9 mouse cellular contexts compared by ENCODE assay signal in the genomic region with DNA sequence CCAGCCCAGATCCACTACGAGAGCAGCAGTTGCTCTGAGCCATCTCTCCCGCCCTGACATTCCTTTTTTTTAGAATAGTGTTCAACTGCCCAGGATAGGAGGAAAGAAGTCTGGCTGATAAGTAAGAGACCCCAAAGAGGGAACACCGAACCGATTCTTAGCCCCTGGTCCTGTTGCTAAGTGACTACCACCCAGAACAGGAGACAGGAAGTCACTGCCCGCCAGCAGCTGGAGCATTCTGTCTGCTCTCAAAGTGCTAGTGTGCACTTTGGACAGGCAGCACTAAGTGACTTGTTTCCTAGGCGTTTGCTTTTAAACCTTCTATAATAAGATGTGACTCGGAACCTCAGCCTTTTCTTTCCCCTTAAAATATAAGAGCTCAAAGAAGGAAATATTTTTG. TPM values are rescaled to one million over a fixed set of nuclear protein-coding genes. Genes with fewer than 3 reads are reported as not detected.
DNase-seq lines count a peak whose midpoint lies in the region; ATAC-seq and TF ChIP-seq lines count a peak whose summit lies in the region.
"Had no signal": no experiment of that assay in that cellular context is flagged by ENCODE, and none has a peak within 500 bp of the region (broad histone marks: within the 10 kb centered on the region; RNA-seq: fewer than 3 reads in every experiment).

No protein-coding gene starts in this region.

- peak overlapping the region; percentile 70; the same call in 1 of the 2 replicates for H3K27ac ChIP-seq in heart, embryonic 11.5 days (ENCODE audit: low read depth, low read length)
- H3K27ac ChIP-seq in midbrain, embryonic 12.5 days (replicated peaks): peak overlapping the region; percentile 15; the same call in 1 of the 2 replicates
- H3K27ac ChIP-seq in midbrain, embryonic 10.5 days (replicated peaks): no peak overlapping the region
- H3K27ac ChIP-seq in hindbrain, postnatal 0 days: peak overlapping the region; percentile 42
- H3K27ac ChIP-seq in limb, embryonic 14.5 days (replicated peaks; ENCODE audit: low read depth, low read length): peak overlapping the region; percentile 73

- no peaks in the 10 kb centered on the region for H3K9me3 ChIP-seq in heart, embryonic 11.5 days (replicated peaks; ENCODE audit: control insufficient read depth, low read length)
- H3K9me3 ChIP-seq in midbrain, embryonic 12.5 days: no peaks in the 10 kb centered on the region
- no peaks in the 10 kb centered on the region for H3K9me3 ChIP-seq in midbrain, embryonic 10.5 days (replicated peaks)
- no peaks in the 10 kb centered on the region for H3K9me3 ChIP-seq in hindbrain, postnatal 0 days (ENCODE audit: low read length)
- H3K9me3 ChIP-seq in limb, embryonic 14.5 days (ENCODE audit: control insufficient read depth, low read length): no peaks in the 10 kb centered on the region

- H3K36me3 ChIP-seq in heart, embryonic 11.5 days (ENCODE audit: control insufficient read depth, insufficient read depth, low read length): peaks cover 6% of the 10 kb centered on the region; the same call in 1 of the 2 replicates
- peaks cover 43% of the 10 kb centered on the region for H3K36me3 ChIP-seq in midbrain, embryonic 12.5 days
- H3K36me3 ChIP-seq in midbrain, embryonic 10.5 days: peaks cover 51% of the 10 kb centered on the region
- H3K36me3 ChIP-seq in hindbrain, postnatal 0 days (ENCODE audit: insufficient read depth, low read length): peaks cover 11% of the 10 kb centered on the region; the same call in 1 of the 2 replicates
- H3K36me3 ChIP-seq in limb, embryonic 14.5 days (ENCODE audit: control insufficient read depth, insufficient read depth, low read length): peaks cover 27% of the 10 kb centered on the region

- TF ChIP-seq CTCF in hindbrain, postnatal 0 days (IDR thresholded peaks at IDR 0.05; ENCODE audit: low read depth): no peak

- H3K4me2 ChIP-seq in heart, embryonic 11.5 days: no peak overlapping the region
- H3K4me2 ChIP-seq in midbrain, embryonic 12.5 days (replicated peaks): no peak overlapping the region
- H3K4me2 ChIP-seq in hindbrain, postnatal 0 days (ENCODE audit: low read depth, low read length): no peak overlapping the region
- H3K4me2 ChIP-seq in limb, embryonic 14.5 days (replicated peaks; ENCODE audit: low read depth, low read length, severe bottlenecking): peak overlapping the region; percentile 14; the same call in 1 of the 2 replicates

- peaks cover 14% of the 10 kb centered on the region for H3K4me1 ChIP-seq in heart, embryonic 11.5 days (ENCODE audit: control insufficient read depth, insufficient read depth, low read length)
- peaks cover 6% of the 10 kb centered on the region for H3K4me1 ChIP-seq in midbrain, embryonic 12.5 days
- H3K4me1 ChIP-seq in midbrain, embryonic 10.5 days: peaks cover 13% of the 10 kb centered on the region
- H3K4me1 ChIP-seq in hindbrain, postnatal 0 days (ENCODE audit: insufficient read depth, low read length): 0 out of 2 replicates have a peak, but pooled peaks cover 6% of the 10 kb centered on the region
- H3K4me1 ChIP-seq in limb, embryonic 14.5 days (ENCODE audit: control insufficient read depth, insufficient read depth, low read length): peaks cover 26% of the 10 kb centered on the region

- H3K27me3 ChIP-seq in heart, embryonic 11.5 days (ENCODE audit: control insufficient read depth, insufficient read depth, low read length): no peaks in the 10 kb centered on the region
- H3K27me3 ChIP-seq in midbrain, embryonic 12.5 days: no peaks in the 10 kb centered on the region
- no peaks in the 10 kb centered on the region for H3K27me3 ChIP-seq in midbrain, embryonic 10.5 days (ENCODE audit: low read depth, poor library complexity, severe bottlenecking)
- H3K27me3 ChIP-seq in hindbrain, postnatal 0 days (ENCODE audit: insufficient read depth, low read length): no peaks in the 10 kb centered on the region
- no peaks in the 10 kb centered on the region for H3K27me3 ChIP-seq in limb, embryonic 14.5 days (ENCODE audit: control insufficient read depth, insufficient read depth, low read length)

- intact Hi-C loops in heart, postnatal 36 days (cut with DNase I): no loop called here

- no peak overlapping the region for H3K9ac ChIP-seq in heart, embryonic 11.5 days (ENCODE audit: low read depth, low read length)
- no peak overlapping the region for H3K9ac ChIP-seq in midbrain, embryonic 12.5 days (replicated peaks)
- no peak overlapping the region for H3K9ac ChIP-seq in hindbrain, postnatal 0 days (replicated peaks; ENCODE audit: low read length)
- H3K9ac ChIP-seq in limb, embryonic 14.5 days (ENCODE audit: low read depth, low read length, severe bottlenecking): no peak overlapping the region

- no peak for ATAC-seq in heart, embryonic 11.5 days (replicated peaks; ENCODE audit: insufficient number of reproducible peaks, low FRiP score, low TSS enrichment)
- ATAC-seq in midbrain, embryonic 12.5 days (ENCODE audit: low FRiP score, low read depth): no peak
- ATAC-seq in hindbrain, postnatal 0 days: peak; percentile 15; the same call in 1 of the 2 replicates
- ATAC-seq in limb, embryonic 14.5 days (ENCODE audit: low FRiP score, low read depth): 0 out of 2 replicates have a peak, but pooled peaks have one; percentile 23

- 40% methylated on average over 7 of the region's 7 CpGs for WGBS in heart, embryonic 11.5 days (ENCODE audit: insufficient replicate concordance)
- WGBS in midbrain, embryonic 12.5 days: 82% methylated on average over 7 of the region's 7 CpGs
- 87% methylated on average over 7 of the region's 7 CpGs for WGBS in midbrain, embryonic 10.5 days
- 45% methylated on average over 7 of the region's 7 CpGs for WGBS in hindbrain, postnatal 0 days
- WGBS in limb, embryonic 14.5 days: 36% methylated on average over 7 of the region's 7 CpGs

- TF ChIP-seq POLR2A in limb, embryonic 14.5 days (IDR thresholded peaks at IDR 0.05; ENCODE audit: borderline replicate concordance, extremely low read depth, insufficient read depth, insufficient read length): no peak

- no peak overlapping the region for H3K4me3 ChIP-seq in heart, embryonic 11.5 days (ENCODE audit: low read depth, low read length)
- no peak overlapping the region for H3K4me3 ChIP-seq in midbrain, embryonic 12.5 days
- H3K4me3 ChIP-seq in midbrain, embryonic 10.5 days: no peak overlapping the region
- no peak overlapping the region for H3K4me3 ChIP-seq in hindbrain, postnatal 0 days (ENCODE audit: low read length)
- no peak overlapping the region for H3K4me3 ChIP-seq in limb, embryonic 14.5 days (replicated peaks; ENCODE audit: low read length)

- DNase-seq in heart, postnatal 36 days: no peak
- DNase-seq in midbrain, embryonic 10.5 days (ENCODE audit: low spot score): no peak
- DNase-seq in hindbrain, postnatal 0 days (ENCODE audit: low spot score): peak; percentile 35
- DNase-seq in limb, embryonic 14.5 days (ENCODE audit: low spot score): no peak
- no peak for DNase-seq in cerebellum, postnatal 4 days (ENCODE audit: low spot score in 2 of 2)
- no peak for DNase-seq in frontal cortex, postnatal 14 days (ENCODE audit: low spot score in 2 of 2)
- DNase-seq: gastrocnemius, postnatal 36 days had no signal

RNA-seq across cellular contexts. Expression of gene Itgae, which starts 5.0 kb away (rescaled TPM):
- 0.31 and 0.34 TPM in 2 replicates for polyA plus RNA-seq in heart, embryonic 11.5 days (2014; fragmentation: Nextera tagmentation; extraction: Ambion mirVana)
- under 1 TPM in 1 of 2 experiments, not detected in 1; 0.14 TPM for total RNA-seq in heart, postnatal 36 days (2021)
- 0.39 and 0.42 TPM in 2 replicates for polyA plus RNA-seq in midbrain, embryonic 12.5 days (2016; fragmentation: Nextera tagmentation; extraction: Ambion mirVana)
- 0.39 and 0.60 TPM in 2 replicates for polyA plus RNA-seq in midbrain, embryonic 10.5 days (2016; fragmentation: Nextera tagmentation; extraction: Ambion mirVana)
- total RNA-seq in hindbrain, postnatal 0 days (2014; rRNA removed): 0.16 and 0.18 TPM in 2 replicates
- polyA plus RNA-seq in hindbrain, postnatal 0 days (2015; fragmentation: Nextera tagmentation; extraction: Ambion mirVana): 0.14 and 0.31 TPM in 2 replicates
- 0.12 and 0.15 TPM in 2 replicates for polyA plus RNA-seq in limb, embryonic 14.5 days (2012; rRNA removed)
- 0.35 and 0.37 TPM in 2 replicates for polyA plus RNA-seq in limb, embryonic 14.5 days (2014; fragmentation: Nextera tagmentation; extraction: Ambion mirVana)

RNA-seq across cellular contexts. Expression of gene Ncbp3, which starts 37.8 kb away (rescaled TPM):
- 9.6 and 10.3 TPM in 2 replicates for polyA plus RNA-seq in heart, embryonic 11.5 days (2014; fragmentation: Nextera tagmentation; extraction: Ambion mirVana)
- total RNA-seq in heart, postnatal 36 days (2021): 1 to 10 TPM; 5.8 to 6.3 TPM
- polyA plus RNA-seq in midbrain, embryonic 12.5 days (2016; fragmentation: Nextera tagmentation; extraction: Ambion mirVana): 14.6 and 15.3 TPM in 2 replicates
- polyA plus RNA-seq in midbrain, embryonic 10.5 days (2016; fragmentation: Nextera tagmentation; extraction: Ambion mirVana): 11.7 and 12.2 TPM in 2 replicates
- 5.2 and 6.9 TPM in 2 replicates for total RNA-seq in hindbrain, postnatal 0 days (2014; rRNA removed)
- polyA plus RNA-seq in hindbrain, postnatal 0 days (2015; fragmentation: Nextera tagmentation; extraction: Ambion mirVana): 7.3 and 7.7 TPM in 2 replicates
- polyA plus RNA-seq in limb, embryonic 14.5 days (2012; rRNA removed): 6.3 and 7.1 TPM in 2 replicates
- polyA plus RNA-seq in limb, embryonic 14.5 days (2014; fragmentation: Nextera tagmentation; extraction: Ambion mirVana): 10.1 and 11.7 TPM in 2 replicates

RNA-seq across cellular contexts. Expression of gene Haspin, which starts 52.7 kb away (rescaled TPM):
- 11.2 and 12.0 TPM in 2 replicates for polyA plus RNA-seq in heart, embryonic 11.5 days (2014; fragmentation: Nextera tagmentation; extraction: Ambion mirVana)
- total RNA-seq in heart, postnatal 36 days (2021): under 1 TPM; 0.22 to 0.28 TPM
- 15.5 TPM in 2 replicates for polyA plus RNA-seq in midbrain, embryonic 12.5 days (2016; fragmentation: Nextera tagmentation; extraction: Ambion mirVana)
- 22.4 and 24.5 TPM in 2 replicates for polyA plus RNA-seq in midbrain, embryonic 10.5 days (2016; fragmentation: Nextera tagmentation; extraction: Ambion mirVana)
- total RNA-seq in hindbrain, postnatal 0 days (2014; rRNA removed): 1.8 and 3.3 TPM in 2 replicates
- polyA plus RNA-seq in hindbrain, postnatal 0 days (2015; fragmentation: Nextera tagmentation; extraction: Ambion mirVana): 2.4 and 3.4 TPM in 2 replicates
- 5.5 and 6.1 TPM in 2 replicates for polyA plus RNA-seq in limb, embryonic 14.5 days (2012; rRNA removed)
- 11.2 and 12.6 TPM in 2 replicates for polyA plus RNA-seq in limb, embryonic 14.5 days (2014; fragmentation: Nextera tagmentation; extraction: Ambion mirVana)

Comparison
In these comparisons a context has a peak if more than half of its experiments do, and no peak if none do; other contexts are left out.
1. ATAC-seq: peak in hindbrain, postnatal 0 days (single experiment) and limb, embryonic 14.5 days (single experiment); none in heart, embryonic 11.5 days (single experiment) and midbrain, embryonic 12.5 days (single experiment).